Mouse (Mus musculus): ENCODE measurements around the gene Thrsp.

Thrsp gene

GRCm38 (mm10) chr7:97379304-97379703 is 38.2 kb downstream of the Thrsp start:
- DNase-seq (ENCODE audit: low spot score in 2 of 2): no peak

- no peak for DNase-seq (ENCODE audit: low spot score in 2 of 2)
Measured at GRCm38 (mm10) chr7:97375906-97376305, 41.6 kb downstream of the Thrsp start.

GRCm38 (mm10) chr7:97375101-97375500 is 42.4 kb downstream of the Thrsp start:
- DNase-seq (ENCODE audit: low spot score in 2 of 2): no peak

- no peak for DNase-seq (ENCODE audit: low spot score in 2 of 2)
Measured at GRCm38 (mm10) chr7:97365887-97366286, 51.6 kb downstream of the Thrsp start.

Measured in cerebellum, postnatal 4 days (tissue).